Mouse (Mus musculus) left cerebral cortex, postnatal 10 days (tissue): ENCODE data around the gene Epha2. TPM values are rescaled to one million over a fixed set of nuclear protein-coding genes. Genes with fewer than 3 reads are reported as not detected.

ENCODE experiments used
- DNase-seq, 2 experiments: peaks; one replicate each; pipeline ENCODE4 v3.0.0; 2021 to 2022; ENCODE audit warnings: low spot score in 2 of 2, mixed read lengths in 1 of 2; ENCODE audit errors: extremely low spot score in 1 of 2
- intact Hi-C: fragments of 180-260 bp; cut with DNase I; formaldehyde crosslinking; loops from one replicate; pipeline ENCODE4 v1.15.1; 2025
- microRNA-seq: library from miRNA; unstranded; fragments of <30 nt; microRNA quantifications from one replicate; pipeline ENCODE4 v1.2.0, GENCODE M21; 2022
- total RNA-seq, 2 experiments: library from RNA; stranded (reverse); gene quantifications; 2 replicates each; pipeline ENCODE4 v1.2.3; 2021

Epha2 gene
- total RNA-seq, 2 experiments from 2014 or later = 1.9 TPM

DNA sequence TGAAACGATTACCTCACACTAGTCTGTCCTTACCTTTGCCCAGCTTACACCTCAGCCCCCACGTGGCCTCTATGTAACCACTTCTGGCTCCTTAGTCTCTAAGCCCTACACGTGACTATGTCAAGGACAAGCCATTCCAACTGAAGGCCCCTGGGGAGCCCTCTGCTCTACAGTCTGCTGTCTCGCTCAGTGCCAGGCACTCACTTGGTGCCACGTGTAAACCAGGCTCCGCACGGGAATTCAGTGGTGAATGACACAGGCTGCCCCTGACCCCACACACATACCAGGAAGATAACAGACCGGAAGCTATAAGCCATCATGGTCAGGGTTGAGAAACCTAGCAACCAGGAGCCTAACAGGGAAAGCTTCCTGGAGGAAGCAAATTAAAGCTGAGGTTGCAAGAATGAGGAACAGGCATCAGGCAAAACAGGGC is 46.3 kb downstream of the Epha2 start:
- DNase-seq = no peak
- intact Hi-C loops = no loop called here

DNA sequence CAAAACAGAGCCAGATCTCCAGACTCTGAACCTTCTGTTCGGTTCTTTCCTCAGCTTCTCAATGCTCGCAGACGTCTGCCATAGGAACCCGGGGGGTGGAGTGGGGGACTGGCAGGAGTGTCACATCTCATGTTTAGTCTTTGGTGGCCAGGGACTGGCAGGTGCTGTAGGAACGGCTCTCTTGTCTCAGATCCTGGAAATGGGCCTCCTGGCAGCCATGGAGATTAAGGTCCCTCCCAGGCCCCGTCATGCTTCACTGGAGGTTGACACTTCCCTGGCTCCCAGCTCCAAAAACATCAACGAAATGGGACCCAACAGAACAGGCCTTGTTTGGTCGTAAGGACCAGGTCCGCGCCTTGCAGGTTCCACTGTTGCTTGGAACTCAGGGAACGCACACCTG is 47.6 kb downstream of the Epha2 start:
- intact Hi-C loops = no loop called here
- no peak for DNase-seq

DNA sequence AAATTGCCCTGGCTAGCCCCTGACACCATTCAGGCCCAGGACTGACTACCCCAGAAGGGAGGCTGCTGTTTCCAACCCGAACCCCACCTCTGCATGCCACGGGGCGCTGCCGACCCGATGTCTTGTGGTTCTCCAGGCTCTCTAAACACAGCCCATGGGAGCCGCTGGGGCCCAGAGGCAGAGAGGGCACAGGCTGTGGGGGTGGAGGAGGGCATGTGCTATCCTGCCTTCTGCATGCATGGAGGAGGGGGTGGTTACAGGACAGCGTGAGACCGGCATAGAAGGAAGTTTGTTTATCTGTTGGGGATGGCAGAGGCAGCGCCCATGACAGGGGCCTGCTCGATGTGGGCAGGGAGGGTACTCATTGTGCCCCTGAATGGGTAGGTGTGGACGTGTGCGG is 49.0 kb downstream of the Epha2 start:
- intact Hi-C loops = no loop called here

DNA sequence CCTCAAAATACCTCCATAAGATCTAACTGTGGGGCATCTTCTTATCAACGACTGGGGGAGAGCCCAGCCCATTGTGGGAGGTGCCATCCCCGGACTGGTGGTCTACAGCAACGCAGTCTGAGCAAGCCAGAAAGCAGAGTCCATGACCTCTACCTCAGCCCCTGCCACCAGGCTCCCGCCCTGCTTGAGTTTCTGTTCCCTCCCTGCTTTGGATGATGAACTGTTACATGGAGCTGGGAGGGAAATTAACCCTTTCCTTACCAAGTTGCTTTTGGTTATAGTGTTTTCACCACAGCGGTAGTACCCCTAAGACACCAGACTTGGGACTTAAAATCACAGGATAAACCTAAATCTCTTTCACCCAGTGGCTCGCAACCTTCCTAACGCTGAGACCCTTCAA is 50.9 kb downstream of the Epha2 start:
- intact Hi-C loops = no loop called here

More for the DNA sequence above, 49.0 kb downstream of the Epha2 start:
- no peak for DNase-seq

DNA sequence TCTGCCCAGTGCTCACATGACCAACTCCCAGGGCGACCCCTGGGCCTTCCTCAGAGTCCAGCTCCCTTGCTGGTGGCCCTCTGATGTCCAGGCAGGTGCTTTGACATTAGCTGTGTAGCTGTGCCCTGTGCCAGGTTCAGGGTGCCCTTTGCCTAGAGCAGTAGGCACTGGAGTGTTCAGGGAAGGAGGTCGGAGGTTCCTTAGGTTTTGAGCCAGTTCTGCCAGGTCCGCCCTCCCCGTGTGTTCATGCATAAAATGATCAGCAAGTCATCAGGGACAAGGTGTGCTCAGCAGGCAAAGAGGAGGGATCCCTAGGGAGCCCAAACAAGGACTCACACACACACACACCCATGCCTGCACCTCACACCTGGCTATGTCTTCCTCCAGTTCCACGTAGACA is 51.9 kb downstream of the Epha2 start:
- intact Hi-C loops = no loop called here

More for the DNA sequence above, 50.9 kb downstream of the Epha2 start:
- no peak for DNase-seq

DNA sequence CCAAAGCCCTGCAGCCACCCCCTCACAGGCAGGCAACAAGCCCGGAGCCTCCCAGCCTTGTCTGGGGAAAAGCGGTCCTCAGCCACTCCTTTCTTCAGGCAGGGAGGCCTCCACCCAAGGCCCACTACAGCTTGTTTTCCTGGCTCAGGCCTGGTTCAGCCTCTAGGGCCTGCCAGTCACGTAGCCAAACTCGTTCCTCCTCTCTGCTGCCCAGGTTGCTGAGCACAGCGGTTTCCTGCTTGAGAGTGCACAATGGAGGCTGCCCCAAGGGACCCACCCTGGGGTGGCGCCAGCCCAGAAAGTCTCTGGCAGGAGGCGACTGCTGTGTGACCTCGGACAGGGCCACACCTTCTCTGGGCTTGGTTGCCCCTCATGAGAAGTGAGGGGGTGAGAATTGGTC is 52.8 kb downstream of the Epha2 start:
- intact Hi-C loops = no loop called here
- no peak for DNase-seq

More for the DNA sequence above, 51.9 kb downstream of the Epha2 start:
- DNase-seq = no peak

DNA sequence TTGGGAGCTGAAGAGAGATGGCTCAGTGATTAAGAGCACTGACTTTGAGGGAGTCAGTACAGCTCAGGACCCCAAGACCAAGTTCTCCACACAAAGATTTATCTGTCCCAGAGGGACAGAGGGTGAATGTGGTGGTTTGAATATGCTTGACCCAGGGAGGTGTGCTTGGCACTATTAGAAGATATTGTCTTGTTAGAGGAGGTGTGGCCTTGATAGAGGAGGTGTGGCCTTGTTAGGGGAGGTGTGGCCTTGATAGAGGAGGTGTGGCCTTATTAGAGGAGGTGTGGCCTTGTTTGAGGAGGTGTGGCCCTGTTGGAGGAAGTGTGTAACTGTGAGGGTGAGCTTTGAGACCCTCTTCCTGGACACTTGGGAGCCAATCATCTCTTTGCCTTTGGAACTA is 56.8 kb downstream of the Epha2 start:
- intact Hi-C loops = no loop called here
- DNase-seq = no peak

DNA sequence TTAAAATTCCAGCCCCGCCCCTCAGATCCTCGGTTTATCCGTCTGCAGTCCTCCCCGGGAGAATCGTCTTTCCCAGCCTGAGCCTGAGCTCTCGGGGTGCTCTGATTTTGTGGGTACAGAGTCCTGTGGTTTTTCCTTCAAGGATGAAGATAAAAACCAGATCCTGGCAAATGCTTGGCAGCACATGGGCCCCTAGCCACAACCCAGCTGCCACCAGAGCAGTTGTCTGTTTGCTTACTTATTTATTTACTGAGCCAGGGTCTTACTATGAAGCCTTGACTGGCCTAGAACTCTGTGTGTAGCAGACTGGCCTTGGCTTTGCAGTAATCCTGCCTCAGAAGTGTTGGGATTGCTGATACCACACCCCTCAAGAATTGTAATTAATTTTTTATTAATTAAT is 58.2 kb downstream of the Epha2 start:
- intact Hi-C loops = no loop called here
- DNase-seq = no peak

DNA sequence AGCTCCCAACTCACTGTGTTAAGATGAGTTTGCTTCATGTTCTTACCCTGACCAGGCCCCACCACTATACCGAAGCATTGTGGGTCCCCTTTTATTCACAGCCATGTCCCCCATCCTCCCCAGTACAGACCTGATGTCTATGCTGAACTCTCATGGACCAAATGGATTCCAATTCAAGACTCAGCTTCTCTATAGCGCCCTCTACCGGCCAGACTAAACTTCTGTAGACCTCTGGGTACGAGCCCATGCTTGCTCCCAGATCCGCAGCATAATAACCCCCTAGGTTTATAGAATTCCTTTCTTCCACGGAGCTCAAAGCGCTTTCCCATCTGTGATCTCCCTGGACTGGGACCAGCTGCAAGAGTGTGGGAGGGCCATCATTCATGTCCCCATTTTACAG is 59.8 kb downstream of the Epha2 start:
- intact Hi-C loops = loop anchor here (5.0 to 10.0 kb wide), 2 partner anchors 146 to 219 kb away; partner anchors contain the start of gene Rsg1
- no peak for DNase-seq

DNA sequence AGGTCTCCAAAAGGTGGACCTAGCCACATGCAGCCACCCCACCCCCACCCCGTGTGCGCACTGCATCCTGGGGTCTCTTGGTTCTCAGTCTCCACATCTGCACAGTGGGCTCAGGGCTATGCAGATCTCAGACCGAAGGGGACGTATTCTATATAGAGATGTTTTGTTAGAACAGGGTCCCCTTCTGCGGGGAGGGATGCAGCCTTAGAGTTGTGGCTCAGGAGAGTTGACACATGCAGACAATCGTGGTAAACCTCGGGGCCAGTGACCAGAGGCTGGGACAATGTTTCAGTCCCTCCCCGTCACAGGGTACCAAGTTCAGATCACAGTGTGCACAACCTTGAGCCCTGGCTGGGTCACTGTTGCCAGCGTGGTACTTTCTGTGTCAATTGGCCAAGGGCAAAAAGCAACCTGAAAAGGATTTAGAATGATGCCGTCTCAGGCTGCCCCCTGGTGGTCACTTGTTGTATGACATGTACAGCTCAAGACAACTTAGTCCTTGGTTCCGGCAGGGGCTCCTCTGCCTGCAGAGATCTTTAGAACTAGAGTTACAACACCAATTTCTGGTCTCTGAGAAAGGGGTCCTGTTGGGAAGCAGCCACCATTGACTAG is 62.0 kb downstream of the Epha2 start:
- intact Hi-C loops = loop anchor here (1.0 to 10.0 kb wide), 3 partner anchors 90 to 221 kb away; partner anchors contain the start of gene Rsg1
- peak; percentile 63 to 75 for DNase-seq

DNA sequence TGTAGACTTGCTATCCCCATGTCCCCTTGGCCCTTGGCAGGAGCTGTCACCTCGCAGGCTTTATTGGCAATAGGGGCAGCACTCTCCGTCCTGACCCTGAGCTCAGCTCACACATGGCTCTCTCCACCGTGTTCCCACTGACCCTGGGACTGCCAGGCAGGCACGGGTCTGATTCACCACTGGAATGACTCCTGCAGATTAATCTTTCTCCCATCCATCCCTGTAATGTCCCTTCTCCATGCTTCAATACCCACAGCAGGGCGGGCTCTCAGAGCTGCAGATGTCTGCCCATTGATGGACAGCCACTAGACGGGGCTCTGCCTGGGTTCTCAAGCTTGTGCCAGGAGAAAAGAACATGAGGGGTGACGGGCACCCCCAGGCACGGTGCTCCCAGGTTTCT is 64.1 kb downstream of the Epha2 start:
- intact Hi-C loops = loop anchor here (10.0 kb wide), 1 partner anchor 150 kb away; the partner anchor contains the start of gene Rsg1
- DNase-seq = no peak

DNA sequence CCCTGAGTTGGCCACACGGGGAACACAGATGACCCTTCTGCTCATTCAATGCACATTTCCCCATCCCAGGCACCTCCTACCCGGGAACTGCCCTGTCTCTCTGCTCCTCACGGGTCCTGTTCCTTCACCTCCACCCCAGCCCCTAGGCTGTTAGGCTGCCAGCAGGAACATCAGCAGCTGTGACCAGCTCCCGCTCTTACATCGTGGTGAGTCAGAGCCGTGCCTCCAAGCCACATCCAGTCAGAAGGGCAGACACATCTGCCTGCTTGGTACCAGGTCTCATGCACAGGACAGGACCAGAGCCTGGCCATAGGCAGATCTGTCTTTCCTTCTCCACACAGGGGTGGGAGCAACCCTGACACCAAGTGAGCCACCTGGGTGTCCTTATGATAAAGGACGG is 64.8 kb downstream of the Epha2 start:
- intact Hi-C loops = loop anchor here (10.0 kb wide), 1 partner anchor 151 kb away; the partner anchor contains the start of gene Rsg1
- DNase-seq = no peak

DNA sequence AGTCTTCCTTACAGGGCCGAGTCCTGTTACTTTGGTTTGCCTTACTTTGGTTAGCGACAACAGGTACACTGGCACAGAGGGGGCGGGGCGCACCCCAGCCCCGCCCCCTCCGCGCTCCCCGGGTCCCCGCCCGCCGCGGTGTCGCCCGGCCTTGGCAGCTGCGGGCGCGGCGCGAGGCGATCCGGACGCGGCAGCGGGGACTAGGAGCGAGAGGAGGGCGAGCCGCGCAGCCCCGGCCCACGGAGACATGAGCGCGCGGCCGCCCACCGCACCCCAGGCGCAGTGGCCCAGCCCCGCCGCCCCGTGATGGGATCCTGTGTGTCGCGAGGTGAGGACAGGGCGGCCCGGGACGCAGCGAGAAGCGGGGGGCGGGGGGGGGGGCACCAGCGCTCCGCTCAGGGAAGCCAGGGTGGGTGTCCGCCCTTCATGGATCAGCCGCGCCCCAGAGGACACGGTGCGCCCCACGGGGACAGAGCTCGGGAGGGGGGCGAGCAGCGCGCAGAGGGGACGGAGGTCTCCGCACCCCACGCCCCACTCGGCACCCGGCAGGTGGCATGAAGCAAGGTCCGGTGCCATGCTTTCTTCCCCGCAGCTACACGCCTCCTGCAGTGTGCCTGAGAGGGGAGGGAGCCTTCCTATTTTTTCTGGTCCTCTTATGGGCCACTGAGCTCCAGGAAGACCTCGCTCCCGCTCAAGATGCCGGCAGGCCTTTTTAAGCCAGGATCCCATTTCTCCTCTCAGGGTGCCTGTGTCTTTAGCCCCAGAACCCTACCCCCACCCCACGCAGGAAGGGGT is 67.2 kb downstream of the Epha2 start, which contains the start of gene Fam131c:
Gene Fam131c (plus strand): TSS at position 224 of the 795 bp plus-strand sequence.
- intact Hi-C loops = loop anchor here (10.0 kb wide), 1 partner anchor 153 kb away; the partner anchor contains the start of gene Rsg1
- DNase-seq = peak in 1 of 2 experiments; percentile 41

DNA sequence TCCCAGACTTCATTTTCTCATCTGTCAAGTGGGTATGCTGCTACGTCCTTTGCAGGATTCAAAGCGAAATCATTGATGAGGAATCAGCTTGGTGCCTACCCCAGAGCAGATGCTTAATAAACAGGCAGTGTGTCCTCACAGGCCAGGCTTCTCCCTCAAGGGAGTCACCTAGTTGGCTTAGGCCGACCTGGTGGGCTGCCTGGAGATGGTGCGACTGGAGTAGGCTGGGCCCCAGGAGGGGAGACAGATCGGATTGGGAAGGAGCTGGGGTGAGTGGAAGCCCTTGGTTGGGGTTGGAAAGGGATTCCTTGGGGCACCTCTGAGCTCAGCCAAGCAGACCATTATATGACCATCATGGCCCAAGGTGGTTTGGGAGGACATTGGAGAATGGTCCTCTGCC is 71.4 kb downstream of the Epha2 start:
- intact Hi-C loops = no loop called here
- DNase-seq = no peak

Small RNAs within 50 kb of the gene (microRNA-seq; reads per million reads assigned to microRNA genes)
- gene Gm25690 = not detected

Other genes with a start within 250 kb of the Epha2 start
- gene Crocc, start 240.7 kb upstream of the Epha2 start, total RNA-seq = 10 to 100 TPM; 44.5 to 45.2 TPM
- 10 to 100 TPM; 41.8 to 42.9 TPM for gene Necap2, start 222.9 kb upstream of the Epha2 start, total RNA-seq
- gene Spata21, start 212.9 kb upstream of the Epha2 start, total RNA-seq = under 1 TPM; 0.17 to 0.59 TPM
- 10 to 100 TPM; 43.0 to 45.3 TPM for gene Szrd1, start 161.5 kb upstream of the Epha2 start, total RNA-seq
- gene Fbxo42, start 153.3 kb upstream of the Epha2 start, total RNA-seq = 10 to 100 TPM; 35.2 to 35.4 TPM
- 1 to 10 TPM; 3.5 to 5.0 TPM for gene Rsg1, start 87.3 kb upstream of the Epha2 start, total RNA-seq
- gene Arhgef19, start 61.7 kb upstream of the Epha2 start, total RNA-seq = 1 to 10 TPM; 4.2 to 5.9 TPM
- gene Fam131c, start 67.0 kb downstream of the Epha2 start, total RNA-seq = 10 to 100 TPM; 10.8 to 12.1 TPM
- not detected for gene Clcnka, start 97.5 kb downstream of the Epha2 start, total RNA-seq
- gene Clcnkb, start 114.8 kb downstream of the Epha2 start, total RNA-seq = not detected
- under 1 TPM; 0.11 to 0.20 TPM for gene Hspb7, start 119.5 kb downstream of the Epha2 start, total RNA-seq
- gene Srarp, start 134.9 kb downstream of the Epha2 start, total RNA-seq = 1 to 10 TPM; 2.5 to 3.5 TPM
- gene Zbtb17, start 143.4 kb downstream of the Epha2 start, total RNA-seq = 10 to 100 TPM; 23.0 to 26.1 TPM
- gene Spen, start 237.4 kb downstream of the Epha2 start, total RNA-seq = 10 to 100 TPM; 56.8 to 59.9 TPM